Mouse (Mus musculus): ENCODE results near the gene Trpc4. TPM values are rescaled to one million over a fixed set of nuclear protein-coding genes. Genes with fewer than 3 reads are reported as not detected.

Gene Trpc4
- 10 to 100 TPM; 57.0 to 67.5 TPM for total RNA-seq (2021)

GRCm38 (mm10) chr3:54155639-54156315 lies at the start of gene Trpc4:
TSS of gene Trpc4 (plus strand) at chr3:54156035.
- peak; percentile 50 to 56 for DNase-seq

- no peak for DNase-seq
These were observed 44.3 kb upstream of the Trpc4 start for GRCm38 (mm10) chr3:54111489-54111888.

- no peak for DNase-seq
These were observed 20.5 kb upstream of the Trpc4 start for GRCm38 (mm10) chr3:54135376-54135775.

DNA sequence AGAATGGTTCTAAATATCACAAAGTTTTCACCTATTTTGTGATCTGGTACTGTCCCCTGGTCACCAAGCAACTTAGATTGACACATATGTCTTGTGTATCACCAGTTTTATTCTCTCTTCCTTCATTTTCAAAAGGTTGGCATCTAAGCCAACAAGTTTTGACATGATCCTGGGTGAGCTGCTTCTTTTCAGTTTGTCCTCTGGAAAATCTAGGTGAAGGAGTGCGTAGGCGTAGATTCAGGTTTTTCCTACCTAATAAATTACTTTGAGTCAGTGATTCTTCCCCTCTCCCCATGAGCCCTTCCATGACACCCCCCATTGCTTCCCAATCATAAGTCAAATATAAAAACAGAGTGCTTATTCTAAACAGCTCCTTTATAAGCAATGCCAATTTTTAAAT lies 14.5 kb upstream of the Trpc4 start:
- DNase-seq = no peak

DNA sequence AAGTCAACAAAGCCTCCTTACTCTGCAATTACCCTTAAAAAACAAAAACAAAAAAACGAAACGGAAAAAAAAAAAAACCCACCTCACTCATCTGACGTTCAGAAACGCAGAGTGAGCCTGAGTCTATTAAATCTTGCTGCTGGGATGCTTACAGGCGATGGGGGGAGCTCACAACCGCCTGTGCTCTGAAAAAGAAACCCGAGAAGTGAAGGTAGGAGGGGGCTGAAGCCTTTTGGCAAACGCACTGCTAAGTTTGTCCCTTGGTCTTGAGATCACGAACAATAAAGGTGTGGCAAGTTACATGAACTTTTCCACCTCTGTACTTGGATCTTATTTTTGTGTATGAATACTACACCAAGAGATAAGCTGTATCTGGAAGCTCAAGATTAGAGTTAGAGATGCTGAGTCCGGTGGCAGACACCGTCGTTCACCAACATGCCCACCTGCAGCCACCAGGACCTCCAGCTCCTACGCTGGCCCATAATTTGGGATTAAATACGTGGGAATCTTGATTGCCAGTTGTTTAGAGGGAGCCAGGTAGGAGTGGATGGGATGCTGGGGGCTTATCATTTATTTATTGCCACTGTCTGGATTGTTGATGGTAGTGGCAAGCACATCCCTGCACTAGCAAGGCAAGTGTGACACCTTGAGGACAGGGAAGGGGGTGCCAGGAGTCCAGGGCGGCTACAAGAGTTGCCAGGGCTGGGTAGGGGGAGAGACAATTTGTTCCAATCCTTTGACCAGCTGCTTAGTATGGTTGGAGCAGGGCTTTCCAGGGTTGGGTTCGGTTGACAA lies 794 bp upstream of the Trpc4 start:
- peak in 1 of 2 experiments; percentile 65 for DNase-seq

- DNase-seq = peak; percentile 21 to 31
These were observed 623 bp downstream of the Trpc4 start for GRCm38 (mm10) chr3:54156316-54157000.

- DNase-seq = no peak
These were observed 14.9 kb downstream of the Trpc4 start for GRCm38 (mm10) chr3:54170701-54171100.

- no peak for DNase-seq
These were observed 21.5 kb downstream of the Trpc4 start for GRCm38 (mm10) chr3:54177296-54177695.

DNA sequence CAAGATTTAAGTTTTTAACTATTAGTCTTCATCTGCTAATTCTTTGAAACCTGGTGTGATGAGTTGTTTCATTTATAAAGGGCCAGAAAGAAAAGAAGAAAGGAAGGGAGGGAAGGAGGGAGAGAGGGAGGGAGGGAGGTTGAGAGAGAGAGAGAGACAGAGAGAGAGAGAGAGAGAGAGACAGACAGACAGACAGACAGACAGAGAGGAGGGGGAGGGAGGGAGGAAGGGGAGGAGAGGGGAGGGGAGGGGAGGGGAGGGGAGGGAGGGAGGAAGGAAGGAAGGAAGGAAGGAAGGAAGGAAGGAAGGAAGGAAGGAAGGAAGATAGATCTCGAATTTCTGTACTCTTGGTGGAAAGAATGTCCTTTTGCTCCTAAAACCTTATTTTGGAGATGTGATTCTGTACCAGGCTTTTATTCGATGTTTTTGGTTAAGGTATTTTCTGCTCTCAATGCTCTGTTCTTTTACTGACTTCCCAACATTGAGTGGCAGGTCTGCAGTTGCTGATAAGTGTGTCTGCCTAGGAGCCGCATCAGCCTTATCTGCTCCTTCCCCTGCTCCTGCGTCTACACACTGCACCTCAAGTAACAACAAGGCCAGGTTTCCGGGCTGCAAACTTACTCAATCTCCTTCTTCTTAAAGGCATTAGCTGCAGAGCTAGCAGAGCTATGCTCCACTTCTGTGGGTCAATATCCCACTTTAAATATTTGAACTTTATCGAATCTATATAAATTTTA lies 35.3 kb downstream of the Trpc4 start:
- DNase-seq = no peak

- no peak for DNase-seq
These were observed 45.4 kb downstream of the Trpc4 start for GRCm38 (mm10) chr3:54201231-54201630.

DNA sequence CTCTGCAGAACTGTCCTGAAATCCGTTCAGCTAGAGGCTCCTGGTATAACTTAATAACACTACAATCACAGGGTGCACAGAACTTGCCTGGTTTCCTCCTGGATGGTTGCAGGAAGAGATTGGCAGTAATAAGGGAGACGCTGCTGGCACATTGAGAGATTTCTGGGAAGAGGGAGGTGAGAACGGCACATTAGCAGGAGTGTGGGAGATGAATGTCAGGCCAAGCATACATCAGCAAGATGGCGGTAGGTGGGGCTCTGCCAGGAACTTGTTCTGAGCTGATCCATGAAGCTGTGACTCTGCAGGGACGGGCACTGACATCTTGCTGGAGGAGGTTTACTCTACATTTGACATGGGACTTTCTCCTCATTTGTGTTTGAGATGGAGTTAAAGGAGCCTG lies 48.6 kb downstream of the Trpc4 start:
- peak; percentile 48 to 57 for DNase-seq

- DNase-seq = peak in 1 of 2 experiments; percentile 41
These were observed 54.3 kb downstream of the Trpc4 start for GRCm38 (mm10) chr3:54210112-54210511.

DNA sequence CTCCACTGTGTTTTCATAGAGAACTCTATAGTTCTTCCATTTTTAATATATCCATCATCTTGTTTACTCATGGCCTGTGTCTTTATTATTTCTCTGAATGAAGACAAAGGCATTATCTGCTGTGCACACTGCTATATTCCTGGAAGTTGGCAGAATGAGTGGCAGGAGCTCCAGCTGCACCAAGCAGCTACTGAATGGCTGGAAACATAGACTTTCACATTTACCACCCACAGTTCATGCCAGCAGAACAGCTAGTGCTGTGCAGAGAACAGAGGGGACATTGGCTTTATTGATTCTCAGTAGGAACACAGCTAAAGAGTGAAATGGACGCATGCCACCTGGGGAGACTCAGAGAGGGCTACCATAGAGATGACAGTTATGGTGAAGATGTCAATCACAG lies 55.6 kb downstream of the Trpc4 start:
- no peak for DNase-seq

- no peak for DNase-seq
These were observed 66.7 kb downstream of the Trpc4 start for GRCm38 (mm10) chr3:54222549-54222948.

- DNase-seq = no peak
These were observed 72.6 kb downstream of the Trpc4 start for GRCm38 (mm10) chr3:54228463-54228862.

DNA sequence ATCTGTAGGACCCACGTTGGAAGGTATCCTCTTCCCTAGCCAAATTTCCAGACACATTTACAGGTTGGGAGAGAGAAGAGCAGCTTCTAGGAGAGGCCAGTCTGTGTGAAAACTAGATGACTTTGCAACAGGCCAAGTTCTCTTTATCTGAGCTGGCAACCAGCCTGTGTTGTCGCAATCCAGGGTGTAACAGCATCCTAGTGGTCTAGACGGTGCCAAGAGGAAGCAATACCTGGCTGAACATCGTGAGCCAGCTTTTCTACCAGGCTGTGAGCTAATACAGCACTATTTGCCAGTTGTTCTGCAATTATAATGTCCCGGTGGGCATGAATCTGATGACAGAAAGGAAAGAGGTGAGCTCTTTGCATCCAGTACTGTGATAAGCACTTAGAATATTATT lies 83.1 kb downstream of the Trpc4 start:
- no peak for DNase-seq

DNA sequence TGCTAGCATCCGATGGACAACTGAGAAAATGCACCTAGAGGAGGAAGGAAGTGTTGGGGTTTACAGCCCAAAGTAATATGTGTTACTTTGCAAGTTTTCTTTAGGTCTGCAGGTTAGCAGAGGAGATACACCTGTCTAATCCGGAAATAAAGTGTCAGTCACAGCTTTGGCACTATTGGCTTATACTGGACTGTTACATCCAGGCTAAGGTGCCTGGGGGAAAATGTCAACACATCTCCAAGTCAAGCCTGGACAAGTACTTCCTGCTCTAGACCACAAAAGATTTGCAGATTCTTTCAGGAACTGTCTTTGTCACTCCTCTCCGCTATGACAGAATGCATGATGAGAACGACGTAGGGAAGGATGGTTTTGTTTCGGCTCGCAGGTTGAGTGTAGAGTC lies 83.6 kb downstream of the Trpc4 start:
- DNase-seq = no peak

DNA sequence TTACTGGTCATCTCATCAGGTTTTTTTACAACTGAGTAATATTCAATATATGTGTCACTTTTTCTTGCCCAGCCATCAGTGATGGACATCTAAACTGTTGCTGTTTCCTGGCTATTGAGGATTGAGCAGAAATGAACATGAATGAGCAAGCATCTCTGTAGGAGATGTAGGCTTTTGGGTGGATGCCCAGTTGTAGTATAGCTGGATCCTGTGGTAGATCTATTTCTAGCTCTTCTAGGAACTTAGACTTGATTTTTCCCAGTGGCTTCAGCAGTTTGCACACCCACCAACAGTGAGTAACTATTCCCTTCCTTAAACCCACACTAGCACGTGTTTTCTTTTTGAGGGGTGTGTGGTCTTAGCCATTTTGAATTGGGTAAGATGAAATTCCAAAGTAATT lies 87.3 kb downstream of the Trpc4 start:
- no peak for DNase-seq

- DNase-seq = no peak
These were observed 89.1 kb downstream of the Trpc4 start for GRCm38 (mm10) chr3:54244729-54245465.

DNA sequence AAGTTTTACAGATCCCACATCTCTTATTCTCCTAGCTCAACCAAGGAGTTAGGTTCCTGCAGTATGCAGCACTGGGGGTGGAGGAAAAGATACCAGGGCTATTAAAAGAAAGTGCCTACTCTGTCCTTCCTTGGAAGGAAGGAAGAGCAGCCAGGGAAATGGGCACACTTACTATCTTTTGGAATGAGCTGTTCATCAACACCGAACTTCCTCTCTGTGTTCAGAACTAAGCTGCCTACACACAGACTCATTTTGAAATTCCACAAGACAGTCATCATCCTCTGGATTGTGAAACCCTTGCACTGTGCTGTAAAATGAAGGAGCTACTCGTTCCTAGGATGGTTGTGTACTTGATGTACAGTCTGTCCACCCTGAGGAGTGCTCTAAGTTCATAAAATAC lies 90.6 kb downstream of the Trpc4 start:
- no peak for DNase-seq

GRCm38 (mm10) chr3:54249311-54249710 lies 93.5 kb downstream of the Trpc4 start:
- no peak for DNase-seq

DNA sequence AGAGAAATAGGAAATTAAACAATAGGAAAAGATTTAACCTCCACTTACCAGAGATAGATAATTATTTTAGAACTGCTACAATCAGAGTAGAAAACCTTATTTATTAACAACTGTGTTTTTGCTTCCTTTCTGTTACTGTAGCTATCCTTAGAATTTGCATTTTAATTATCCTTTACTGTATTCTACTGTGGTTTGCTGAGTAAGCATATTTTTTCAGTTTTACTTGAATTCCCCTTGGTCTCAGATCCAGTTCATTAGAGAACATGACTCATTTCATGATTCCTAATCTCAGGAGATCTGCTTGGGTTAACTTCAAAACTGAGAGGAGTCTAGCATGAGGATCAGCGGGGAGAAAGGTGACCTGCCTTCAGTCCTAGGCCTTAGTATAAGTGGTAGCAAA lies 111.1 kb downstream of the Trpc4 start:
- no peak for DNase-seq
